Mouse (Mus musculus): ENCODE measurements around the gene Rbp2.

Rbp2 gene

GRCm38 (mm10) chr9:98485815-98486214 lies at the start of gene Rbp2:
TSS of gene Rbp2 (plus strand) at chr9:98486115.
- DNase-seq (ENCODE audit: low read depth, low spot score), result no peak

- no peak for DNase-seq (ENCODE audit: low read depth, low spot score)
These were observed 48.1 kb upstream of the Rbp2 start for GRCm38 (mm10) chr9:98437819-98438218.

- no peak for DNase-seq (ENCODE audit: low read depth, low spot score)
These were observed 46.8 kb upstream of the Rbp2 start for GRCm38 (mm10) chr9:98439091-98439490.

GRCm38 (mm10) chr9:98442638-98443037 lies 43.3 kb upstream of the Rbp2 start:
- peak; percentile 46 for DNase-seq (ENCODE audit: low read depth, low spot score)

GRCm38 (mm10) chr9:98445359-98446149 lies 40.4 kb upstream of the Rbp2 start:
- DNase-seq (ENCODE audit: low read depth, low spot score), result no peak

- no peak for DNase-seq (ENCODE audit: low read depth, low spot score)
These were observed 34.9 kb upstream of the Rbp2 start for GRCm38 (mm10) chr9:98450976-98451375.

GRCm38 (mm10) chr9:98466709-98467108 lies 19.2 kb upstream of the Rbp2 start:
- no peak for DNase-seq (ENCODE audit: low read depth, low spot score)

- DNase-seq (ENCODE audit: low read depth, low spot score), result no peak
These were observed 5.7 kb upstream of the Rbp2 start for GRCm38 (mm10) chr9:98480172-98480749.

GRCm38 (mm10) chr9:98482256-98482655 lies 3.7 kb upstream of the Rbp2 start:
- DNase-seq (ENCODE audit: low read depth, low spot score), result no peak

- no peak for DNase-seq (ENCODE audit: low read depth, low spot score)
These were observed 895 bp upstream of the Rbp2 start for GRCm38 (mm10) chr9:98485020-98485419.

- DNase-seq (ENCODE audit: low read depth, low spot score), result no peak
These were observed 1.4 kb downstream of the Rbp2 start for GRCm38 (mm10) chr9:98487273-98487672.

GRCm38 (mm10) chr9:98489532-98489931 lies 3.6 kb downstream of the Rbp2 start:
- no peak for DNase-seq (ENCODE audit: low read depth, low spot score)

GRCm38 (mm10) chr9:98490128-98490527 lies 4.2 kb downstream of the Rbp2 start:
- no peak for DNase-seq (ENCODE audit: low read depth, low spot score)

GRCm38 (mm10) chr9:98491071-98491470 lies 5.2 kb downstream of the Rbp2 start:
- DNase-seq (ENCODE audit: low read depth, low spot score), result no peak

- DNase-seq (ENCODE audit: low read depth, low spot score), result no peak
These were observed 6.3 kb downstream of the Rbp2 start for GRCm38 (mm10) chr9:98492212-98492611.

- peak; percentile 59 for DNase-seq (ENCODE audit: low read depth, low spot score)
These were observed 6.9 kb downstream of the Rbp2 start for GRCm38 (mm10) chr9:98492821-98493220.

GRCm38 (mm10) chr9:98497157-98497556 lies 11.2 kb downstream of the Rbp2 start:
- no peak for DNase-seq (ENCODE audit: low read depth, low spot score)

- peak; percentile 44 for DNase-seq (ENCODE audit: low read depth, low spot score)
These were observed 12.1 kb downstream of the Rbp2 start for GRCm38 (mm10) chr9:98497990-98498389.

GRCm38 (mm10) chr9:98498717-98499268 lies 12.9 kb downstream of the Rbp2 start:
- DNase-seq (ENCODE audit: low read depth, low spot score), result no peak

- no peak for DNase-seq (ENCODE audit: low read depth, low spot score)
These were observed 13.7 kb downstream of the Rbp2 start for GRCm38 (mm10) chr9:98499601-98500000.

- peak; percentile 25 for DNase-seq (ENCODE audit: low read depth, low spot score)
These were observed 21.6 kb downstream of the Rbp2 start for GRCm38 (mm10) chr9:98507480-98507879.

GRCm38 (mm10) chr9:98510363-98511055 lies 24.6 kb downstream of the Rbp2 start:
- DNase-seq (ENCODE audit: low read depth, low spot score), result no peak
